Mouse (Mus musculus): Measurements from ENCODE around the gene Polr2m. TPM values are rescaled to one million over a fixed set of nuclear protein-coding genes. Genes with fewer than 3 reads are reported as not detected.

The Polr2m gene
- polyA plus RNA-seq, 1 experiment: 689 TPM

GRCm38 (mm10) chr9:71463072-71463667 is 22.6 kb downstream of the Polr2m start:
- DNase-seq: no peak
- WGBS: 88% methylated on average over 13 of the region's 13 CpGs
- H3K27me3 ChIP-seq (ENCODE audit: control insufficient read depth, insufficient read depth, low read length): no peaks in the 10 kb centered on the region
- H3K27ac ChIP-seq (ENCODE audit: control insufficient read depth, insufficient read depth, low read length): no peak overlapping the region
- TF ChIP-seq CTCF (IDR thresholded peaks at IDR 0.05; ENCODE audit: borderline replicate concordance, control insufficient read depth, extremely low read depth, insufficient read depth, low read length, poor library complexity): no peak
- TF ChIP-seq POLR2A (IDR thresholded peaks at IDR 0.05; ENCODE audit: control insufficient read depth, extremely low read depth, insufficient read depth, low read length, poor library complexity): no peak
- no peaks in the 10 kb centered on the region for H3K36me3 ChIP-seq (ENCODE audit: control insufficient read depth, insufficient read depth, low read length)
- no peak overlapping the region for H3K4me3 ChIP-seq (ENCODE audit: control insufficient read depth, insufficient read depth, low read length)
- no peaks in the 10 kb centered on the region for H3K4me1 ChIP-seq (replicated peaks; ENCODE audit: control insufficient read depth, insufficient read depth, low read length)

DNA sequence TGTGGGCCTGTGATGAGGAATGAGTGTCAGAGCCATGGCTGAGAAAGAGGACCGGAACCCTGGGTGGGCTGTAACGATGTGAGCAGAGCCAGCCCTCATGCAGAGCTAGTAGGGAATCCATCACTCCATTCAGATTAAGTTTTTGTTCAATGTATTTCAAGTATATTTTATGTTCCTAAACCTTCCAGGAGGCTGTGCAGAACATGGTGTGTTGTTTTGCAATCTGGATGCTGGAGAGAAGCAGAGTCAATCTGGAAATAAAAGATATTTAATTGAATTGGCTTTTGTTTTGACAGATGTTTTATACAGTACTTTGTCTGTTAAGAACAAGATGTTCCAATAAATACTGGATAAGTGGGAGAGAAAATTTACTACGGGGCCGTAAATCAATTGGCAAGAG is 29.0 kb downstream of the Polr2m start:
- Histone ChIP-seq H3K4me3 (ENCODE audit: control insufficient read depth, insufficient read depth, low read length) (no peak overlapping the region), H3K36me3 (ENCODE audit: control insufficient read depth, insufficient read depth, low read length) (no peaks in the 10 kb centered on the region), H3K27me3 (ENCODE audit: control insufficient read depth, insufficient read depth, low read length) (no peaks in the 10 kb centered on the region), H3K27ac (ENCODE audit: control insufficient read depth, insufficient read depth, low read length) (no peak overlapping the region), H3K4me1 (replicated peaks; ENCODE audit: control insufficient read depth, insufficient read depth, low read length) (no peaks in the 10 kb centered on the region)
- 98% methylated on average over 4 of the region's 4 CpGs for WGBS
- no peak for DNase-seq
- TF ChIP-seq POLR2A (IDR thresholded peaks at IDR 0.05; ENCODE audit: control insufficient read depth, extremely low read depth, insufficient read depth, low read length, poor library complexity): no peak

GRCm38 (mm10) chr9:71453917-71454316 is 31.8 kb downstream of the Polr2m start:
- Histone ChIP-seq H3K4me1 (replicated peaks; ENCODE audit: control insufficient read depth, insufficient read depth, low read length) (no peaks in the 10 kb centered on the region), H3K27me3 (ENCODE audit: control insufficient read depth, insufficient read depth, low read length) (no peaks in the 10 kb centered on the region), H3K27ac (ENCODE audit: control insufficient read depth, insufficient read depth, low read length) (no peak overlapping the region), H3K4me3 (ENCODE audit: control insufficient read depth, insufficient read depth, low read length) (no peak overlapping the region), H3K36me3 (ENCODE audit: control insufficient read depth, insufficient read depth, low read length) (no peaks in the 10 kb centered on the region)
- TF ChIP-seq CTCF (IDR thresholded peaks at IDR 0.05; ENCODE audit: borderline replicate concordance, control insufficient read depth, extremely low read depth, insufficient read depth, low read length, poor library complexity) (no peak), POLR2A (IDR thresholded peaks at IDR 0.05; ENCODE audit: control insufficient read depth, extremely low read depth, insufficient read depth, low read length, poor library complexity) (no peak)
- DNase-seq: no peak
- WGBS: 69% methylated on average over 5 of the region's 5 CpGs

- WGBS: 95% methylated on average over 5 of the region's 5 CpGs
- H3K27ac ChIP-seq (ENCODE audit: control insufficient read depth, insufficient read depth, low read length): no peak overlapping the region
- no peak overlapping the region for H3K4me3 ChIP-seq (ENCODE audit: control insufficient read depth, insufficient read depth, low read length)
- no peaks in the 10 kb centered on the region for H3K4me1 ChIP-seq (replicated peaks; ENCODE audit: control insufficient read depth, insufficient read depth, low read length)
- no peak for DNase-seq
- H3K27me3 ChIP-seq (ENCODE audit: control insufficient read depth, insufficient read depth, low read length): no peaks in the 10 kb centered on the region
- no peak for TF ChIP-seq POLR2A (IDR thresholded peaks at IDR 0.05; ENCODE audit: control insufficient read depth, extremely low read depth, insufficient read depth, low read length, poor library complexity)
- no peak for TF ChIP-seq CTCF (IDR thresholded peaks at IDR 0.05; ENCODE audit: borderline replicate concordance, control insufficient read depth, extremely low read depth, insufficient read depth, low read length, poor library complexity)
- no peaks in the 10 kb centered on the region for H3K36me3 ChIP-seq (ENCODE audit: control insufficient read depth, insufficient read depth, low read length)
Measured at GRCm38 (mm10) chr9:71453352-71453751, 32.4 kb downstream of the Polr2m start.

DNA sequence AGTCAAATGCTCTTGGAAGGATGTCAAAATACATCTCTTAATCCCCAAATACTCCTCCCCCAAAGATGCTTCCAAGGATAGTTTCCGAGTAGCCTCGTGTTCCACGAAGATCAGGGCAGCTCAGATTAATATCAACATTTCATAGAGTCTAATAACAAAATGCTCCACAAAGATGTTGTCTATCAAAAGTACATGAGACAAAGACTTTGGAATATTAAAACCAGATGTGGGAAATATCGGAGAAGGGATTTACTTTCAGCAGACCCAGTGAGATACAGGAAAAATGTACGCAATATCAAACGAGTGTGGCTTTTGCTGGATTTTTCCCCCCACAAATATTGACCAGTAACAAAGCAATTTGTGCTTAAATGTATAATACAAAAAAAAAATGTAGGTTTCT is 35.1 kb downstream of the Polr2m start:
- Histone ChIP-seq H3K27me3 (ENCODE audit: control insufficient read depth, insufficient read depth, low read length) (no peaks in the 10 kb centered on the region), H3K27ac (ENCODE audit: control insufficient read depth, insufficient read depth, low read length) (no peak overlapping the region), H3K4me1 (replicated peaks; ENCODE audit: control insufficient read depth, insufficient read depth, low read length) (no peaks in the 10 kb centered on the region), H3K36me3 (ENCODE audit: control insufficient read depth, insufficient read depth, low read length) (no peaks in the 10 kb centered on the region), H3K4me3 (ENCODE audit: control insufficient read depth, insufficient read depth, low read length) (no peak overlapping the region)
- no peak for DNase-seq
- TF ChIP-seq CTCF (IDR thresholded peaks at IDR 0.05; ENCODE audit: borderline replicate concordance, control insufficient read depth, extremely low read depth, insufficient read depth, low read length, poor library complexity) (no peak), POLR2A (IDR thresholded peaks at IDR 0.05; ENCODE audit: control insufficient read depth, extremely low read depth, insufficient read depth, low read length, poor library complexity) (no peak)
- 93% methylated on average over 6 of the region's 6 CpGs for WGBS

DNA sequence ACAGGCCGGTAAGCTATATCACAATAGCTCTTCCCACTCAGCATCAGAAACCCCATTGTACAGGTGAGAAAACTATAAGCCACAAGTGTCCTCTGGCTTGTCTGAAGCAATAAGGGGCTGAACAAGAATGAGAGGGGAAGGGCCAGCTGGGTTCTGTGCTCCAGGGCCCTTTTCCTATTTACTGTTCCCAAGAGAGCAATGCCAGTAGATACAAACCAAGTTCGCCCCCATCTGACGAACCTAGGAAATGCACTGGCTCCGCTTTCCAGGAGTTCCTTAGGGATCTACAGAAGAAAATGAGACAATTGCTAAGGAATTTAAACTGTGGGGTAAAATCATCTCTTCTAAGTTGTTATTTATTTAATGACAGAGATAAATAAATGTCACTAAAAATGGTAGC is 38.2 kb downstream of the Polr2m start:
- H3K36me3 ChIP-seq (ENCODE audit: control insufficient read depth, insufficient read depth, low read length): no peaks in the 10 kb centered on the region
- no peaks in the 10 kb centered on the region for H3K27me3 ChIP-seq (ENCODE audit: control insufficient read depth, insufficient read depth, low read length)
- DNase-seq: no peak
- no peak overlapping the region for H3K27ac ChIP-seq (ENCODE audit: control insufficient read depth, insufficient read depth, low read length)
- H3K4me3 ChIP-seq (ENCODE audit: control insufficient read depth, insufficient read depth, low read length): no peak overlapping the region
- TF ChIP-seq POLR2A (IDR thresholded peaks at IDR 0.05; ENCODE audit: control insufficient read depth, extremely low read depth, insufficient read depth, low read length, poor library complexity) (no peak), CTCF (IDR thresholded peaks at IDR 0.05; ENCODE audit: borderline replicate concordance, control insufficient read depth, extremely low read depth, insufficient read depth, low read length, poor library complexity) (no peak)
- no peaks in the 10 kb centered on the region for H3K4me1 ChIP-seq (replicated peaks; ENCODE audit: control insufficient read depth, insufficient read depth, low read length)
- WGBS: 59% methylated on average over 4 of the region's 4 CpGs

- 89% methylated on average over 2 of the region's 2 CpGs for WGBS
Measured at GRCm38 (mm10) chr9:71445308-71445707, 40.4 kb downstream of the Polr2m start.

More at GRCm38 (mm10) chr9:71445308-71445707, 40.4 kb downstream of the Polr2m start:
- no peaks in the 10 kb centered on the region for H3K36me3 ChIP-seq (ENCODE audit: control insufficient read depth, insufficient read depth, low read length)
- H3K4me3 ChIP-seq (ENCODE audit: control insufficient read depth, insufficient read depth, low read length): no peak overlapping the region
- no peak for TF ChIP-seq CTCF (IDR thresholded peaks at IDR 0.05; ENCODE audit: borderline replicate concordance, control insufficient read depth, extremely low read depth, insufficient read depth, low read length, poor library complexity)
- H3K4me1 ChIP-seq (replicated peaks; ENCODE audit: control insufficient read depth, insufficient read depth, low read length): no peaks in the 10 kb centered on the region
- no peak overlapping the region for H3K27ac ChIP-seq (ENCODE audit: control insufficient read depth, insufficient read depth, low read length)
- no peaks in the 10 kb centered on the region for H3K27me3 ChIP-seq (ENCODE audit: control insufficient read depth, insufficient read depth, low read length)
- DNase-seq: no peak
